Mouse (Mus musculus): ENCODE data around the gene Col9a1.
A peak's percentile ranks its signal among the peaks of the same experiment; 100 is the strongest.

Gene Col9a1

DNA sequence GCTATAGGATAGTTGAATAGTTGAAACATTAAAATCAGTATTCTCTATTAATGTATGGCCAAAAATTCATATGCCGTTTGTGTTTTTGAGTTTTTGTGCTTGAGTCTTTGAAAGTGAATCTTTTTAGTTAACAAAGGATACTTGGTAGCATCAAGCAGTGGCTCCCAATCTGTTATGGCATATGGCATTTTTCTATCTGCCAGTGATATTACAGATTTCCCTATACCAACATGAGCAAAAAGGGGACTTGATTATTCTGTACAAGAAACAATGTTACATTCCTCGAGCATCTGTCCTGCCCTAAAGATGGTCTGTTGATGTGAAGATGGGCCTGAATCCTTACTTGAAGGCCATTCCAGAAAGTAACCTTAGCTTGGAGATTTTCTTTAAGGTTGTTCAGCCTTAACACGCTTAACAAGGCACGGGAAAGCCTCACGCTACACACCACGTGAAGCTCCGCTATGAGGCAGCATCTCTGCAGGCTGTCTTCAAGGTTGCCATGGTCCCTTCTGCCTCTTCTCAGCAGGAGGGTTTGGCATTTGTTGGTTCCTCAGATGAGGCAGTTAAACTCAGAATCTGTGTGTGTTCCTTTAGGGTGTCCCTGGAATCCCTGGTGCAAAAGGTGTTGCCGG, 45.7 kb downstream of the Col9a1 start:
- DNase-seq = no peak

DNA sequence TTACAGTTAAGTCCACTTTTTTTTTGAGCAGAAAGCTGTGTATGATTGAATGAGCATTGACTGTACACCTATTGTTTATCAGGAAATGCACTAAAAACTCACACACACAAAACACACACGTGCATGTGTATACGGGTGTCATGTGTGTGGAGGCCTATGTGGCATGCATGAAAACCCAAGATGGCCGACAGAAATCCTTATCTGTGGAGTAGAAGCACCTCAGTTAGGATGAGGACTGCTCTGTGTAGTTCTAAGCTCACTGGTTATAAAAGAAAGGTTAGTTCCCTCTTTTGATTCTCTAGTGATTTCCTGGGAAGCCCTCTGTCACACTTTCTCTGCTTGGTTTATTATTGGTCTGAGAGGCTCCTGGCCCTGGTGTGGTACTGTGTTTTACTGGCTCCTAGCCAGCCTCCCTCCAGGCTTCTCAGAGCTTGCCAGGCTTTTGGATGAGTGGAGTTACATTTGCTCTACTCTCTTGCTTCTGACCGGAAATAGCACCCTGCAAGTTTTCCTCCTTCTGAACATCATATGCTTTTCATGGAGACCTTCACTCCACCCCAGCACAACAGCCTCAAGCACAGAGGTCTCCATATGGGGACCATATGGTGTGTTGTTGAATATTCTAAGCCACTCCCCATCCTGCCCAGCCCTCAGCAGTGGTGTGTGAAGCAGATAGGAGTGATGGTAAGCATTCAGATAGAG, 48.6 kb downstream of the Col9a1 start:
- no peak for DNase-seq

DNA sequence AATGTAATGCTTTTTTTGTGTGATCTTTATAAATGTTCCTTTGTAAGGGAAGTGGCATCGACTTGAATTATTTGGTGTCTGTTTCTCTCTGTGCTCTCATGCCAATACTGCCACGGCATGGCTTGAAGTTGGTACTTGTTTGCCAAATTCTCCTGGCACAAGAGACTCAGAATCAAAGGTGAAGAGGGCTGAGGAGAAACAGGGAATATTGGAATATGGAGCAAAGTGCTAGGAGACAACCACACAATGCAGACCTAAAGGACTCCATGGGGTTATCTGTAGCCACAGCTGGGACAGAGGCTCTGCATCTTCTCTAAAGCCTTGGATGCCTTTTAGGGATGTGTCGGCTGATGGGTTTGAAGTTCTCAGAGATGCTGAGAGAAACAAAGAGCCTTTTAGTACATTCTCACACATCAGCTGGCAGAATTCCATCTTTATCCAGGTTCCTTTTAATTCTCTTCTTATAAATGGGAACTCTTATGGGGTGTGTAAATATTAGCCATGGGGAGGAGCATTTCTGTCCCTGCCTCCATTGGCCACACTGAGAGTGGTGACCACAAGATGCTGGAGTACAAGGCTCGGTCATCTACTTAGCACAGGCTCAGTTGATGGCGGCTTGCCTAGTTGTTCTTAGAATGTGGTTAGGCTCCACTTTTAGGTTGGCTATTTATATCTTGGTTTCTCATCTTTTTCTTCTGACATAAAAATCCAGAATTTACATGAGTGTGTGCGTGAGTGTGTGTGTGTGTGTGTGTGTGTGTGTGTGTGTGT, 49.7 kb downstream of the Col9a1 start:
- no peak for DNase-seq

DNA sequence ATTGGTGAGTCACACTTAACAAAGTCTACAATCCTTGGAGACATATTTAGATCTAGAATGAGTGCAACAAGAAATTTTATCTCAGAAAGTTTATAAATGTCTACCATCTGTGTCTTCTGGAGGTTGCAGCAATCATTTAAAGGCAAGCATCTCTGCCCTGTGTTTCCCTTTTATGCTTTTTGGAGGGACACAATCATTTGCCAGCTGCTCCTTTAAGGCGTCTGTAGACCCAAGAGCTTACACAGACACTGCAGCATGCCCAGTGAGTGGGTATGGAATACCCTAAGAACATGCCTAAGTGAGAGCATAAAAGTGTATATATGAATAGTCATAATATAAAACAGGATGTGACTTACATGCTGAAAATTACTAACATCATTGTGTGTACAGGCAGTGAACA, 52.1 kb downstream of the Col9a1 start:
- no peak for DNase-seq

DNA sequence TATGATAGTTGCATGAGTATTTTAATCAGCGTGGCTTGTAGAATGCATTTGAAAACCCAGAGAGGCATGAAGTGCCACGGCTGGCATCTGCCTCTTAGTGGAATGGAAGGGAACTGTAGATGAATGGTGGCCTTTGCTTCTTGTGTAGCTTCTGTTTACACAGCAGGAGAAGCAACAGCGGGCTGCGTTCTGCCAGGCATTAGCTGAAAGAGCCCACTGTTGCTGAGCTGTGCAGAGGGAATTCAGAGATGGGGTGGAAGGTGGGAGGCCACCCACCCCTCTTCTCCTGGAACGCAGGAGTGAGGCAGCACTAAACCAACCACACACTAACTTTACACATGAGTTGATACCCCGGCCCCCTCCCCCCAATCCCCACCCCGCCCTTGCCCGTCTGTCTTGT, 53.0 kb downstream of the Col9a1 start:
- no peak for DNase-seq

DNA sequence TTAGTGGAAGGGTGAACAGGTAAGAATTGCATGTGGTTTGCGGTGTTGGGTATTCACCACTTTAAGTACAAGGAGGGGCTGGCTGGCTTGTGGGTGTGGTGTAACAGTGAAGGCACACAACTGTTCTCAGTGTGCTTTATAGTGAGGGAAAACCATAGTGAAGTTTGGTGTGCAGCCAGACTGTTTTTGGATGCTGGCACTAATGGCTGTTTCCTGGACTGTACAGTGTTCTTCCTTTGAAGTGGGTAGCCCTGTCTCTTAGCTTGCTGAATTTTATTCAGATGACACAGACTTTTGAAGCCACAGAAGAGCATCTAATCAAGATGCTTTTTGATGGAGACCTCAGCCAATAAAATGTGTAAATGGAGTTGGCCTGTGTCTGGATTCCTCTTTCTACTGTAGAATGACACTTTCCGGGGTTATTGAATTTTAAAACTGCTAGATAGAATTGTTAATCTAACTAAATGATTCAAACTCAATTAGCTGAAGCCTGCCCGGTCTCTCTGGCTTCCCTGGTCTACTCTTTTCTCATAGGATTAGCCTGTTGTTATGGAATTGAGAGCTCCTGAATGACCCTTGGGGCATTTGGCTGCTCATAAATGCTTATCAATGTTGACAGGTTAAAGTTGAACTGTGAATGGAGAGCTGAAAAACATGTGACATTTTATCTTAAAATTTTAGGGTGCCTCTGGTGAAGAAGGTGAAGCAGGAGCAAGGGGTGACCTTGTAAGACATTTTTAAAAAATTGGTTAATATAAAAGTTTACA, 54.3 kb downstream of the Col9a1 start:
- DNase-seq = no peak

DNA sequence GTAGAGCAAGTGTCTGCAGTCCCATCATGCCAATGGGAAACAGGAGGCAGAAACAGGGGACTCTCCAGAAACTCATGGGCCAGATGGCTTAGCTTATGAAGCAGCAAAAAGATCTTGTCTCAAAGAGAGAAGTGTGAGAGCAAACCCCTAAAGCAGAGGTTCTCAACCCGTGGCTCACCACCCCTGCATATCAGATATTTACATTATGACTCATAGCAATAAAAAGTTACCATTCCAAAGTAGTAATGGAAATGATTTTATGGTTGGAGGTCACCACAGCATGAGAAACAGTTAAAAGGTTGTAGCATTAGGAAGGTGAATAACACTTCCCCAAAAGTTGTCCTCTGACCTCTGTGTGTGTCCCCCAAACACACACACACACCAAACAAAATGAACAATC, 58.9 kb downstream of the Col9a1 start:
- no peak for DNase-seq

DNA sequence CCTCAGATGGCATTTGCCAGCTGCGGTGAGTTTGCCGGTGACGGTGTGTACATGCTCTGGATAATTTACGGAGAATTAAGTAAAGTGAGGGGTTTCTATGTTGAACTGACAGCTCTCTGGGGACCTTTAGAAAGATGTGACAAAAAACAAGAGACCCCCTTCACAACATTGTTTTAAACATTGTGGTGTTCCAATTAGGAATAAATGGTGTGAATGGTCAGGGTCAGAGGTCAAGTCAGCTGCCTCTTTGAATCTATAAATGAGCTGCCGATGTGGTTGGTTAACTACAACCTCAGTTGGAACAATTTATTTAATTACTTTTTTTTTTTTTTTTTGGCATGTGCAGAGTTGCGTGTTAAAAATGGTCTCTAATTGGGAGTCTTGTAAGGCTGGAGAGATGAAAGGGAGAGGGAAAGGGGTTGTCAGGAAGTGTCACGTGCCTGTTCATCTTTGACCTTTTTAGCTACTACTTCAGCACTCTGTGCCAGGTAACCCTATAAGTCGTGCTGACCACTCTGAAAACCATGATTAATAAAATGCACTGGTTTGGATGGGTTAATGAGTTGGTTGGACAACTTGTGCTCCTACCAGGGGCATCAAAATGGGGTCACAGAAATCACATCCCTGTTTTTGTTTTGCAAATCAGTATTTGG, 62.8 kb downstream of the Col9a1 start:
- no peak for DNase-seq

DNA sequence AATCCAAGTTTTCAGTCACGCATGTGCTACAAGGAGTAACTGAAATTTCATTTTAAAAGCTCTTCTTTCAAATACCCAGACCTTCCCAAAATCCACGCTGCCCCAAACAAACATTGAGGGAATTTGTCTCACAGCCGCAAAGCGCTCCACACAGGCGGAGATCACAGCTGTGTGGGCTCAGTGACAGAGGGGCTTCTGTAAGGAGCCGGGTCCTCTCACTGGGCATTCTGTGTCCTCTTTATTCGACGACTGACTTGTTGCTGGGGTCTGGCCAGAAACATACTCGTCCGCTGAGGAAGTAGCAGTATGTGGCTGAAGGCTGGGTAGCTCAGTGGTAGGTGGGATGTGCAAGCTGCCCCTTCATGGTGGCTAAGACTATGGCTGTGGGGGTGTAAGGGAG, 67.5 kb downstream of the Col9a1 start:
- DNase-seq = no peak

DNA sequence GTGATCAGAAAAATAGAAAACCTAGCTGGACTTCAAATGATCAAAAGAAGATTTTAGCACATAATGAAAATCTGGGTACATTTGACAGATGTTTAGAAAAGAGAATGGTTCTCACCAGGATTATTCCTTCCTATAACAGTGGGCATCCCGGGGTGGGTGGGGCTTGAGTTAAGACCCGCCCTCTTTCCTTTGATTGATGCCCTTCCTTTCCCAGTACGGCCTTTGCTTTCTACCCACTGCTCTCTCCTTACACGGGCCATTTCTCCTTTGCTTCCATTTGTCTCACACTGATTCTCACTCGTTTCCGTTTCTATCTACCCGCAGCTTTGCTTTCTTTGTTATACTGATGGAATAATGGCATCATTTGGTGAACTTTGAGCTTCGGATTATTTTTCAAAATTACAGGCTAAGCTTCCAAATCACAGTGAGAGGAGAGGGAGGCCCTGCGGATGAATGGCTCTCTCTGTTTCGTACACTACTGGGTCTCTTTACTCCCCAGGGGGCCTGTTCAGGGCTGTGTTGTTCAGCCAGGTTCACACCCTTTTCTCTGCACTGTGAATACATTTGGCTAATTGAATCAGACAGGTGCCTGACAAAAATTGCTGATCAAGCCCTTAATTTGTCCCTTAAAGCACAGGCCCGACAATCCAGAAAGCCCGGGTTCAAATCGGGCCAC, 68.4 kb downstream of the Col9a1 start:
- no peak for DNase-seq

DNA sequence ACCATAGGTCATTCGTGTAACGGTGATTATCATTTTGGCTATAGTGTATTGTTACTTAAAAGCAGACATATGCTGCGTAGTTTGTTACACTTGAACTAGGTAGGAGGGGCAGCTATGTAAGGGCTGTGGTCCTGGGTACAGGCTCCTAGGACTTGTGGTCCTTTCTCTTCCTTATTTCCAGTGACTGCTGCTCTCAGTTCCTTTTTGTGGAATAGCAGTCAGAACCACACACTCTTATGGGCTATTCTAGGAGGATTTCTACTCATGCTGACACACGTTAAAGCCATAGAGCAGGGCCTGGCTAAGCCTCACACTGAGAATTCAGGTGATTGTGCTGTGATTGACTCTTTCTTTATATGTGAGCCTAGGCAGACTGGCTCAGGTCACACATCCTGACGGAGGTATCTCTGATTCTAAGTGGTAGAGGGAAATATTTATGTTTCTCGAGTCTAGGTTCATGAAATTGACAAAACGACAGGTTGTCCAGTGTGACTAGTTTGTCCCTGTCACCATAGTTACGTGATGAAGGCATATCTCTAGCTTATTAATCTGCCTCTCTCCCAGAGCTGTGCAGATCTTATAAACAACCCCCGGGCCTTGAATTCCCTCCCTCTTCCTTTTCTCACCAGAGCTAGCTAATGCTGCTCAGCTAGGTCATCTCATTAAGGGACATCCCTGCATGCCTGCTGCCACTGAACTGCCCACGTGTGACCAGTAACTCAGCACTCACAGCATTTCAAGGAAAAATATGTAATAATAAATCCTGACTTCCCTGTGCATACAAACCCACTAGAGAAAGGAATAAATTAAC, 71.1 kb downstream of the Col9a1 start:
- no peak for DNase-seq

DNA sequence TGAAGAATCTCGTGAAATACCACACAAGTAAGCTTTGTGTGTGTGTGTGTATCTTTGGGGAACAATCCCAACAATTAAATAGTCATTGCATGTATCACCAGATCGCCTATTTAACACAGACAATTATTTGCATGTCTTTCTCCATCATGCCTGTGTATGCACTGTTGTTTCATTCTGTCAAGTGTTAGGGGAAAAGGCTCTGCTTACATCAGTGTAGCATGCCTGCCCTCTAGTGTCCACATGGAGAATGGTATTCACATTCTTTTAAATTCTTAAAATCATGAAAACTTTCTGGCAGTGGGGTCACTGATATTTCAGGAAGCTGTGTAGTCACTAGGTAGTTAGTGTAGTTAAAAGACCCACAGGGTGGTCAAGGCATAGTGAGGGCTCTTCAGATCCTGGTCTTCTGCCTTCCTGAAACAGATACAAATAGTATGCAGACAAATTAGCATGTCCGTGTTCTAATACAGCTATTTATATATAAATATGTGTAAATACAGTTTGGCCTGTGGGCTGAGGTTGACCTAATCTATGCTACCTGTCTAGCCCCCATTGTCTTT, 71.8 kb downstream of the Col9a1 start:
- DNase-seq = peak; percentile 40

DNA sequence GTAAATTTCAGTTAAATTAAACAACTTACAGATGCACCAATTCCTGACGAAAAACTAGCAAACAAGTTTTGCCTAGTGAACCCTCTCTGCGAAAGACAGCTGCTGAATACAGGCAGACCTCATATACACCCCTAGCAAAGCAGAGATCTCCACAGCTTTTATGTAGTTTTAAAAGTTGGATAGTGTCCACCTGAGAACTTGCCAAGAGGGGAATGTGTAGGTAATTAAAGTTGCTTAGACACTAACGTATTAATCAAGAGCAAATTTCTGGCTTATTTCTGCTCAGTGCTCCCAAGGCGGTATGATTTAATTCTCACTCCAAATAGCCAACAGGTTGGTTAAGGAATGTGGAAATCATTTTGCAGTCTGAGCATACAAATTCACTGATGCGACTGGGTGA, 80.6 kb downstream of the Col9a1 start:
- DNase-seq = no peak

DNA sequence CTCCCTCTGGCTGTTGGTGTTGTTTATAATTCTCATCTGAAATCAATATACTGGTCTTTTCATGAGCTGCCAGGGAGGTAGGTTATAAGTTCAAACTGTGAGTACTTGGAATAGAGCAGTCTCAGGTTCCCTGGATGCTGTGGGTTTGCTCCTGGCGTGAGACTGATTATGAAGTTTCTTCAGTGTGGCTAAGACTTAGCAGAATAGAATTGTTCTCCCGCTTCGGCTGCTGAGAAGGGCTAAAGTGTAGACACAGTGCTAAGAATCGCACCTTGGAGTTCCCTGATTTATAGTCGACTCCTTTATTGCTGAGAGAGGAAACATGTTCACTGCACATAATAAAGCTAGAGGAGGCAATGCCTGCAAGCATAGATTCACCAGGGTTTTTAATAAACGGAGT, 82.0 kb downstream of the Col9a1 start:
- no peak for DNase-seq

DNA sequence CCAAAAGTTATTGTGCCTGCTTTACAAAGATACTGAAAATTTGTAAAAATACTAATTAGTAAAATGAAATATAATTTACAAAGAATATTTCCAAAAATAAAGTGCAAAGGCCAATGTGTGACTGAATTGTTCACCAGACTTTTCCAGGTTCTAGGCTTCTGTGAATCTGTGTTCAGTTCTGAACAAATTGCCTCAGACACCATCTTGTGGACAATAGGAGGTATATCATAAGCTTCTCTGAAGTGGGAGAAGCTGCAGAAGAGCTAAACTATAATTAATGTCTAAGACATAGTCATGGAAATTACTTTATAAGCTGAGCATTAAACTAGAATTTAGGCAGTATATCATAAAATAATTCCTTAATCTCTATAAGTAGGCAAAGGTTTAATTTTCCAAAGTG, 83.8 kb downstream of the Col9a1 start:
- DNase-seq = no peak

DNA sequence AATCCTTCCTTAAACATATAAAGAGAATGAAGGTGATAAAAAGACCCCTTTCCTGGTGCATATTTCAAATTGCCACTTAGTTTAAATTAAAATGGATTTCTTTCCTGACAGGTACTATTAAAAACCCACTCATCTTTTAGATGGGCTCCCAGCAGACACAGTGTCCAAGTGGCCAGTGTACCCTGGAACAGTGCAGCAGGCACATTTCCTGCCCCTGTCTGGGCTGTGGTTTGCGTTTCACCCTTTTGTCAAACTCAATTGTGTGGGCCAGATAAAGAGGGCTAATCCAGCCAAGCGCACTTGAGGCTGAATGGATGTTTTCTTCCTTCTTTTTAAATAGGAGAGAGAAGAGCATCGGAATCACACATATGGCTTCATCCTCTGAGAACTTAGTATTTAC, 89.6 kb downstream of the Col9a1 start:
- no peak for DNase-seq

DNA sequence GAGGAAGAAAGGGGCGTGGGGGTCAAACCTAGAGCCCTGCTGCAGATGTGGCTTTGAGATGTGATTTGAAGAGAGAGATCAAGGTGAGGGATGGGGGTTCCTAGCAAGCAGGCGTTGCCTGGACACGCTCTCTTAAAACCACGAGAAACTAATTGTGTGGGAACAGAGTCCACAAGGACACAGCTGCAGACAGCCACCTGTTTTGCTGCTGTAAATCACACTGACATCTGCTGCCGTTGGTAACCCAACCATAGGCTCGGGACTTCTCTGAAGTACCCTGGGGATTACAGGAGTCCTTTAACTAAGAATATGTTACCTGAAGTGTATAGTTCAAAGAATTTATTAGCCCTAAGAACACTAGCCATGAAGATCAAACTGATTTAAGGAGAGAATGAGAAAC, 109.0 kb downstream of the Col9a1 start:
- DNase-seq = no peak

DNA sequence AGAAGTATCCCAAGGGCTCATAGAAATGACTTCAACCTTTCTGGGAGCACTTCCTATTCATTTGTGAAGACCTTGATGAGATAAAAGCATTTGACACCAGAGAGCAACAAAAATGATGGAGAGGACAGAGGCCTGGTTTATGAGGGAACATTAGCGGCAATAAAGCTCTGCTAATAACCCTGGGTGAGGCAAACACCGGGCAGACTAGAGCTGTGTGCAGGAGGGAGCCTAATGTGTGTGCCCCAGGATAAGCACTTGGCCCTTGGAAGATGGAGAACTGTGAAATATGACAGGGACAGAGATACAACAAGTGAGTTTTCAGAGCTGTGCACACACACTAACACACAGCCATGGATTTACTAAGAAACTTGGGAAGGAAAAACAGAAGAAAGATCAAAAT, 115.1 kb downstream of the Col9a1 start:
- DNase-seq = no peak

DNA sequence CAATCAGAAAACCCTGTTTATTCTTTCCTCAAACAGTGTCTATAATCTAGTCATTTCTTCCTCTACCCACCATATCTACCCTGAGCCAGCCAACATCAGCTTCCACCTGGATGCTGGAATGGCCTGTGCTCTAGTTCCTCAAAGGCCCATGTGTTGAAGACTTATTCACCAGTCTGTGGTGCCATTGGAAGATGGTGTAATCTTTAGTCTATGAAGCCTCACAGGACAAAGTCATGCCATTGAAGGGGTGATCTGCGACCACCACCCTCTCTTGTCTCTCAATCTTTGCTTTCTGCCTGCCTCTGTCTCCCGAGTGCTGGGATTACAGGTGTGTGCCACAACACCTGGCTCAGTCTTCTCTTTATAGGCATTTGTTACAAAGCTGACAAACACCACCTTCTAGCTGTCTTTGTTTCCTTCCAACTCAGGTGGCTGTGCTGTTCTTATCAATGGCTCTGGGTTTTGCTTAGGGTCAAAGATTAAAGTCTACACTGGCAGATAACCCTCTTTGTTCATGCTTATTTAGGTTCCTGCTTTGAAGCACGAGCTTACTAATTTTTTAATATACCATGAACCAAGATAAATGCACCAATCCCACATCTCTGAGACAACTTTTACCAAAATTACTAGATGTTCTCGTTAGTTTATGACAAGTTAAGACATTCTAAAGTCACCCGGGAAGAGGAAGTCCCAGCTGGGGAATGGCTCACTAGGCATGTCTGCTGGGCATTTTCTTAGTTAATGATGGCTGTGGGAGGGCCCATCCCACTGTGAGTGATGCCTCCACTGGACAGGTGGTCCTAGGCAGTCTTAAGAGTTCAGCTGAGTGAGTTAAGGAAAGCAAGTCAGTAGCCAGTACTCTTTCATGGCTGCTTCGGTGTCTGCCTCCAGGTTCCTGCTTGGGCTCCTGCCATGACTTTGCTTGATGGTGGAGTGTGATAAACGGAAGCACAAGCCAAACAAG, 117.9 kb downstream of the Col9a1 start:
- no peak for DNase-seq

DNA sequence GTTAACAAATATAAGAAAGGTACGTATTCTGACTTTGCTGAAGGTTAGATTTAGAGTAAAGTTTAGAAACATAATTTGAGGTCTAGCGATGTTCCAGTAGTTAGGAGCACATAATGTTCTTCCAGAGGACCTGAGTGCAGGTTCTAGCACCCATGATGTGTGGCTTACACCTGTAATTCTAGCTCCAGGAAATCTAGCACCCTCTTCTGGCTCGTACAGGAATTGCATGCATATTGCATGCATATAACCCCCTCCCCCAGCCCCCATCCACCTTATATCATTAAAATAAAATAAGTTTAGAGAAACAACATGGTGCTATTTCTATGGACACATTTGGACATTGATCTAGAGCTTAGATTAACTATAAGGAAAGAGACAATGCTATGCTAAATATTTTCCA, 123.3 kb downstream of the Col9a1 start:
- no peak for DNase-seq
